Mouse (Mus musculus): ENCODE data around the gene Clpp. TPM values are rescaled to one million over a fixed set of nuclear protein-coding genes. Genes with fewer than 3 reads are reported as not detected.
A peak's percentile ranks its signal among the peaks of the same experiment; 100 is the strongest.

The Clpp gene
- polyA plus RNA-seq, 1 experiment from 2014 or later = 157 TPM

DNA sequence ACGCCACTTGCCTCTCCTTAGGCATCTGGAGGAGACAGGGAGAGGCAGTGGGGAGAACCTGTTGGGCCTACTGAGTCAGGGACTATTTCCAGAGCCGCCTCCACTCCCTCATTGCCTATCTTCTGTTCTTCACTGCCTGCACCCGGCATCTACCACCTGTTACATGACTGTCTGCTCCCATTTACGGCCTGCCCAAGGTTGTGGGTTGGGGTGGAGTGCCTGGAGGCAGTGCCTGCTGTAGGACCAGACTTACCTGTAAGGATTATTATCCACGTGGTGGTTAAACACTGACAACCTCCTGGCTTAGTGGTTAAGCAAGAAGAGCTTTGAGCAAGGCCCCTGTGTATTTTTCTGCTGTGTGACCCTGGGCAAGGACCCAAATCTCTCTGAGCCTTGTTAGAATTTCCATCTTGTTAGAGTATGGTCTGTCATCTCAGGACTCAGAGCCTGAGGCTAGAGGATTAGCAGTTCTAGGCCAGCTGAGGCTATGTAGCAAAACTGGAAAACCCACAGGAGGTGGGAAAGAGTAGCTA lies 15.3 kb upstream of the Clpp start:
- WGBS = 57% methylated on average over 5 of the region's 5 CpGs
- H3K27me3 ChIP-seq = peaks cover 9% of the 10 kb centered on the region; the same call in 1 of the 2 replicates

DNA sequence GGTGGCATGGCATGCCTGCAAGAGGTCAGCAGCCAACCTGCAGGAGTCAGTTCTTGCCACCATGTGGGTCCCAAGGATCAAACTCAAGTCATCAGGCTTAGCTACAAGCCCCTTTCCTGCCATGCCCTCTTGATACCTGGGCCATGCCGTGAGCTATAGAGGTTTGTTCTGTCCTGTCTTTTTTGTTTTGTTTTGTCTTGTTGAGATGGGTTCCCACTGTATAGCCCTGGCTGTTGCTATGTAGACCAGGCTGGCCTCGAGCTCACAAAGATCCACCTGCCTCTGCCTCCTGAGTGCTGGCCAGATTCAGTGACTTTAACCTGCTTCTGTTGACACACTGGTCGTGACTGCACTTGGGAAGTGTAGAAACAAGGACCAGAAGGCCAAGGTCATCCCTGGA lies 14.7 kb upstream of the Clpp start:
- 82% methylated on average over 3 of the region's 3 CpGs for WGBS
- no peak for ATAC-seq (ENCODE audit: low FRiP score, low read depth)

More for the DNA sequence above, 15.3 kb upstream of the Clpp start:
- no peak overlapping the region for H3K9ac ChIP-seq
- H3K4me2 ChIP-seq (replicated peaks) = no peak overlapping the region
- no peak overlapping the region for H3K4me3 ChIP-seq
- no peaks in the 10 kb centered on the region for H3K9me3 ChIP-seq
- H3K27ac ChIP-seq = no peak overlapping the region
- H3K4me1 ChIP-seq = peaks cover 6% of the 10 kb centered on the region
- no peaks in the 10 kb centered on the region for H3K36me3 ChIP-seq
- ATAC-seq (ENCODE audit: low FRiP score, low read depth) = no peak

DNA sequence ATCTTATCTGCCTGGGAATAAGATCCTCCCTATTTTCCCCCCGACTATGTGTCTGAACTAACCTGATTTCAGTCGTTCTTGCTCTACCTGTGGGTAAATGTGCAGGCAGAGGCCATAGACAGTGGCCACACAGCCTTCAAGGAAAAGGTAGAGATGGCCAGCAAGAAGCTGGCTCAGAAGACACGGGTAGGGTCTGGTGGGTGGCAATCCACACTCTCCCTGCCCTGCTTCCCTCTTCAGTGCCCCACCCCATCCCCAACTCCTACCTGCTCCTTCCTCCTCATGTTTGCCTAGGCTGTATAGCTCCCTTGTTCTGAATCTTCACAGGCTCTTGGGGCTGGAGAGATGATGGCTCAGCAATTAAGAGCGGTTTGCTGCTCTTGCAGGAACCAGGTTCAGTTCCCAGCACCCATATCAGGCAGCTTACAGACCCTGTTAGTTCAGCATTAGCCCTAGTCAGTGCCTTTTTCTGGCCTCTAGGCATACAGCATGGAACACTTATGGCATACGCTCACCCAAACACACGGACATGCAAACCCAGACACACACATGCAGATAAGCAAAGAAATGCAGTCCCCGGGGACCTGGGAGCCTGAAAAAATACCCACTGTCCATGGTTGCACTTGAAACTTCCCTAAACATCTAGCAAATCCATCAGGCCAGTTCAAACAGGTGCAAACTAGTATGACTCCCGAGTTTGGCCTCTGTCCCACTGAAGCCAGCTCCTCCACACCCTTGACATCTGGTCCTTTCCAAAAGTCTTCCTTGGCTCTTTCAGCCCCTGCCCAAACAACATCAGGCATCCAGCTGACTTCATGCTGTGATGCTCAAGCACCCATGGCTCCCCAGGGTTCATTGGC lies 13.3 kb upstream of the Clpp start:
- H3K27ac ChIP-seq = no peak overlapping the region

More for the DNA sequence above, 14.7 kb upstream of the Clpp start:
- H3K27ac ChIP-seq = no peak overlapping the region
- no peak overlapping the region for H3K4me2 ChIP-seq (replicated peaks)
- H3K27me3 ChIP-seq = peaks cover 3% of the 10 kb centered on the region; the same call in 1 of the 2 replicates
- H3K4me1 ChIP-seq = peaks cover 6% of the 10 kb centered on the region
- no peaks in the 10 kb centered on the region for H3K36me3 ChIP-seq
- no peaks in the 10 kb centered on the region for H3K9me3 ChIP-seq
- no peak overlapping the region for H3K9ac ChIP-seq
- H3K4me3 ChIP-seq = no peak overlapping the region

DNA sequence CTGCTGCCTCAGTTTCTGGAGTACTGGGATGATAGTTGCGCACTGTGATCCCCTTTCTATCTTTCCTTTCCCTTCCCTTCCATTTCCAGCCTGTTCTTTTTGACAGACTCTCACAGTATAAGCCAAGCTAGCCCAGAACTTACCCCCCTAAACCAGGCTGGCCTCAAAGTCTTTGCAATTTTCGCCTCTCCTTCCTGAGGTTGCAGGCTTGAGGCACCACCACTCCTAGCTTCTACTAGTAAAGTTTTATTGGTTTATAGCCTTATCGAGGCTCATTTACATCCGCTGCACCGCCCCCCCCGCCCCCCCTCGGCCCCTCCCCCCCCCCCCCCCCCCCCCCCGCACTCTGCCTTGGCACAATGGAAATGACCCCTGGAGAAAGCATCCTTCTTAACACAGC lies 10.6 kb upstream of the Clpp start:
- H3K27me3 ChIP-seq = no peaks in the 10 kb centered on the region
- H3K36me3 ChIP-seq = no peaks in the 10 kb centered on the region
- no peaks in the 10 kb centered on the region for H3K9me3 ChIP-seq
- no peak overlapping the region for H3K9ac ChIP-seq
- WGBS = 21% methylated on average over 6 of the region's 8 CpGs
- no peak overlapping the region for H3K27ac ChIP-seq
- H3K4me3 ChIP-seq = no peak overlapping the region
- H3K4me1 ChIP-seq = peaks cover 6% of the 10 kb centered on the region
- H3K4me2 ChIP-seq (replicated peaks) = no peak overlapping the region
- ATAC-seq (ENCODE audit: low FRiP score, low read depth) = no peak

More for the DNA sequence above, 13.3 kb upstream of the Clpp start:
- Histone ChIP-seq H3K4me3 (no peak overlapping the region), H3K4me1 (peaks cover 6% of the 10 kb centered on the region), H3K36me3 (no peaks in the 10 kb centered on the region), H3K9me3 (no peaks in the 10 kb centered on the region), H3K4me2 (replicated peaks) (no peak overlapping the region), H3K9ac (no peak overlapping the region), H3K27me3 (0 out of 2 replicates have a peak, but pooled peaks cover 2% of the 10 kb centered on the region)
- ATAC-seq (ENCODE audit: low FRiP score, low read depth) = no peak
- 80% methylated on average over 8 of the region's 8 CpGs for WGBS

DNA sequence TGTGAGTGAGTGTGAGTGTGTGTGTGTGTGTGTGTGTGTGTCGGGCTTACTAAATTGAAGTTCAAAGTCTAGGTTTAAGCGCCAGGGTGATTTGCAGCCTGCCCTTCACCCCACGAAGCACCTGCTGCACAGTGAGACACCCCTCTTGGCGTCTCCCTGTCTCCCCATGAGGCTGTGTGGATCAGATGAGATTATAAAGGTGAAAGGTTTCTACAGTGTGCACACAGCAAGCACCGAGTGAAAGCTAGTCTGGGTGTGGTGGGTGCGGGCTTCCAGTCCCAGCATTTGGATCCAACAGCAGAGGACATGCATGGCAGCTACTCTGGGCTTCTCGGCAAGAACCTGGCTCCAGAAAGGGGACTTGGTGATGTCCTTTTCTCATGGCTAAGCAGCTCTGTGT lies 9.1 kb upstream of the Clpp start:
- peaks cover 6% of the 10 kb centered on the region for H3K4me1 ChIP-seq
- no peaks in the 10 kb centered on the region for H3K9me3 ChIP-seq
- no peak overlapping the region for H3K4me2 ChIP-seq (replicated peaks)
- H3K27ac ChIP-seq = no peak overlapping the region
- no peak overlapping the region for H3K4me3 ChIP-seq
- H3K36me3 ChIP-seq = no peaks in the 10 kb centered on the region
- no peak for ATAC-seq (ENCODE audit: low FRiP score, low read depth)
- no peak overlapping the region for H3K9ac ChIP-seq
- no peaks in the 10 kb centered on the region for H3K27me3 ChIP-seq
- 61% methylated on average over 7 of the region's 7 CpGs for WGBS

DNA sequence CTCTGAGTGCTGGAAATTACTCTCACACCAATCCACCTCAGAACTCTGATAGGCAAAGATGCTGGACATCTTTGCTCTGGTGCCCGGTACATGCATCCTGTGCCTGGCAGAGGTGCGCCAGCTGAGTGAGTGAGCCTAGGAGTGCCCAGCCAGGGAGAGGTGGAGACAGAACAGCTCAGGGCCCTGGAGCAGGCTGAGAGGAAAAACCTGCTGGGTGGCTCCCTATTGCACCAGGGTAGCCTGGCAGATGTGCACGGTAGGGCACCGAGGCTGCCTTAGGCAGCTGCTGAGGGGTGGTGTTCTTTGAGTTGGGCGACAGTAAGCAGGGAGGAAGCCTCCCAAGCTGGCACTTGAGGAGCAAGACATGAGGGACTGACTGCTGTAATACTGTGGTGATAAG lies 8.1 kb upstream of the Clpp start, which contains the start of gene Acer1:
Acer1 (minus strand) TSS at position 114 of the 400 bp plus-strand sequence.
- Histone ChIP-seq H3K27me3 (no peaks in the 10 kb centered on the region), H3K4me3 (no peak within 1 kb of the TSS), H3K9ac (no peak within 1 kb of the TSS), H3K27ac (no peak within 1 kb of the TSS), H3K36me3 (no peaks in the 10 kb centered on the region), H3K4me1 (peaks cover 6% of the 10 kb centered on the region), H3K4me2 (replicated peaks) (no peak within 1 kb of the TSS), H3K9me3 (no peaks in the 10 kb centered on the region)
- 74% methylated on average over 5 of the region's 5 CpGs for WGBS
- ATAC-seq (ENCODE audit: low FRiP score, low read depth) = no peak

DNA sequence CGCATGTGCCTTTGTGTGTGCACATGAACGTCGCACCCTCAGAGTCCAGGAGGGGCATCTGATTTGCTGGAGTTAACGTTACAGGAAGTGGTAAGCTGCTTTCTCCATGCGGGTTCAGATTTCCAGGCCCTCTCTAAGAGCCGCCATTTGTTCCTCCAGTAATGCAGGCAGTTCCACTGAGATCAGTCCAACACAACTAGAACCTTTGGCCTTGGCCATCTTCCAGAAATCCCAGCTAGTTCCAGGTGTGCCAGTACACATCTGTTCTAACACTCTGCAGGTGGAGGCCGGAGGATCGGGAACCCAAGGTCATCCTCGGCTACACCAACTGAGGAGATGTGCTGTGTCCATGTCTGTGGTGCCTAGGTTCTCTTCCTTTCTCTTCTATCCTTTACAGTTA lies 5.2 kb upstream of the Clpp start:
- 72% methylated on average over 9 of the region's 9 CpGs for WGBS
- ATAC-seq (ENCODE audit: low FRiP score, low read depth) = no peak
- Histone ChIP-seq H3K4me3 (no peak overlapping the region), H3K36me3 (no peaks in the 10 kb centered on the region), H3K4me1 (no peaks in the 10 kb centered on the region), H3K9me3 (no peaks in the 10 kb centered on the region), H3K27ac (no peak overlapping the region), H3K9ac (no peak overlapping the region; the same call in 1 of the 2 replicates), H3K4me2 (replicated peaks) (no peak overlapping the region), H3K27me3 (no peaks in the 10 kb centered on the region)

DNA sequence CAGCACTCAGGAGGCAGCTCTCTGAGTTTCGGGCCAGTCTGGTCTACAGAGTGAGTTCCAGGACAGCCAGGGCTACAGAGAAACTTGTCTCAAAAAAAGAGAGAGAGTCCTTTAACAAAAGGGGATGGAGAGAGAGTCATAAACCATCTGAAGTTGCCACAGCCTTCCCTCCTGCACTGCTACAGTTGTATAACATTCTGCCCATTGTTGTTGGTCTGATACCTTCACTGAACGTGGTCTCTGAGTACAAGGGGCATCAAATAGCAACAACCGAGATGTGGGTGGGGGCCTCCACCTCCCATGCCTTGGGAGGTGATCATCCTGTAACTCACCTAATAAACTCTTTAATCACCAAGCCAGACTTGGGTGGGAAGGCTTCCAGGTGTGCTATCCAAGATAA lies 4.4 kb upstream of the Clpp start:
- H3K4me1 ChIP-seq = no peaks in the 10 kb centered on the region
- H3K4me2 ChIP-seq (replicated peaks) = no peak overlapping the region
- ATAC-seq (ENCODE audit: low FRiP score, low read depth) = no peak
- no peak overlapping the region for H3K9ac ChIP-seq
- no peaks in the 10 kb centered on the region for H3K27me3 ChIP-seq
- WGBS = 66% methylated on average over 3 of the region's 3 CpGs
- H3K4me3 ChIP-seq = no peak overlapping the region
- no peak overlapping the region for H3K27ac ChIP-seq
- no peaks in the 10 kb centered on the region for H3K36me3 ChIP-seq
- no peaks in the 10 kb centered on the region for H3K9me3 ChIP-seq

DNA sequence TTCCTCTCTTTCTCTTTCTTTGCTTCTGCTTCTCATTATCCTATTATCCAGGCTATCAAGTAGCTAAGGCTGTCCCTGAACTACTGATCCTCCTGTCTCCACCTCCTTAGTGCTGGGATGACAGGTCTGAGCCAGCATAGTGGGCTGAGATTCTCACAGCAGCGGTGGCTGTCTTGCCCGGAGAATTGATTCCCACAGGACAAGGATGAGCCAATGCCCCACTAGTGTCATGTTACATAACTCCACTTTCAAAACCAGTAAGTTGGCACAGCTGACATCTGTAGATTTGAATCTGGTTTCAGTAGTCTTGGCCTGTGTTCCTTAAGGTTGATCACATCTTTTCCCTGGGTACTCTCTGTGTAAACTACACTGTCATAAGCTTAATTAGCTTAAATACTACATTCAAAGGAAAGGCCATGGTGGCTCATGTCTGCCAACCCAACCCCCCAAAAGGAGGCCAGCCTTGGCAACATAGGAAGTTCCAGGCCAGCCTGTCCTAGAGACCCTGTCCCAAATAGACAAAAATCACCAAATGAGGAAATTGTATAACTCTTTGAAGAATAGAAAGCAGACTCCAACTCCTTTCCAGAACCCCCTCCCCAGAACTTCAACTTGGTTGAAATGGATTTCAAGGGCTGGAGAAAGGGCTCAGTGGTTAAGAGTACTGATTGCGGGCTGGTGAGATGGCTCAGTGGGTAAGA lies 3.9 kb upstream of the Clpp start:
- Histone ChIP-seq H3K9me3 (no peaks in the 10 kb centered on the region), H3K27me3 (no peaks in the 10 kb centered on the region), H3K27ac (no peak overlapping the region), H3K36me3 (no peaks in the 10 kb centered on the region), H3K9ac (no peak overlapping the region), H3K4me3 (no peak overlapping the region), H3K4me2 (replicated peaks) (no peak overlapping the region), H3K4me1 (peaks cover 6% of the 10 kb centered on the region)
- 89% methylated on average over 3 of the region's 3 CpGs for WGBS
- no peak for ATAC-seq (ENCODE audit: low FRiP score, low read depth)

DNA sequence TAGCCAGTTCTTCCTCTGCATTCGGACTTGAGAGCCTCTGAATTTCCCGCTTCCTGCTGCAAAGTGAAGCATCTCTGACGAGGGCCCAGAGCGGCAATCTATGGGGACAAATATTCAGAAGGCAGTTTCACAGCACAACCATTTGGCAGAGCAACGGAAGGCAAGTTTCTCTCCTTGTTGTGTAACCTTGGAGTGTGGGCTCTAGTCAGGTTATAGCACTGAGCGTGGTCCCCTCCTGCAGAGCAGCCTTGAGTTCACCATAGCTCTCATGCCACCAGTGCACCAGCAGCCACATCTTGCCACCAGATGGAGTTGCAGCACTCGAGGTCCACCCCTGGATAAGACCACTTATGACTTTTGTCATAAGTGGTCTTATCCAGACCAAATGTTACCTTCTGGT lies 1.7 kb upstream of the Clpp start:
- WGBS = 80% methylated on average over 7 of the region's 7 CpGs
- H3K4me3 ChIP-seq = no peak overlapping the region
- no peak overlapping the region for H3K9ac ChIP-seq
- H3K9me3 ChIP-seq = no peaks in the 10 kb centered on the region
- no peak overlapping the region for H3K4me2 ChIP-seq (replicated peaks)
- H3K4me1 ChIP-seq = peaks cover 7% of the 10 kb centered on the region
- H3K27ac ChIP-seq = no peak overlapping the region
- ATAC-seq (ENCODE audit: low FRiP score, low read depth) = no peak
- H3K36me3 ChIP-seq = peaks cover 19% of the 10 kb centered on the region
- H3K27me3 ChIP-seq = no peaks in the 10 kb centered on the region

DNA sequence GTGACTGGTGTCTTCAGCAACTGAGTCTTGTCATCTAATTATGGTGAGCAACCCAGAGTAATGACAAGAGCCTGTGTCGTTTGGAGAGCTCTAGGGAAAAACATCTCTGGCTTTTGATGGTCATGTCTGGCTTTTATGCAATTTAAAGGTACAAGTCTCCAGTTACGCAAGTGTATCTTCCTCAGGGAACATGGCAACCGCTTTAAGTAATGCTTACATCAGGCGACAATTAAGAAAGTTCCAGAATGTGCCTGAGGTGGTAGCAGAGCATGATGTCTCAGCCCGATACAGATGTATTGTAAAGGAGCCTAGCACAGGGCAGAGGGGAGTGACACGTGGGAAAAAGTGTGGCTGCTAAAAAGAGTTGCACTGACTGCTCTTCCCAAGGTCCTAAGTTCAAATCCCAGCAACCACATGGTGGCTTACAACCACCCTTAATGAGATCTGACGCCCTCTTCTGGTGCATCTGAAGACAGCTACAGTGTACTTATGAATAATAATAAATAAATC lies 1.1 kb upstream of the Clpp start:
- Histone ChIP-seq H3K4me1 (peaks cover 7% of the 10 kb centered on the region), H3K27ac (no peak overlapping the region), H3K9me3 (no peaks in the 10 kb centered on the region), H3K4me3 (peak overlapping the region; percentile 88), H3K36me3 (peaks cover 24% of the 10 kb centered on the region), H3K27me3 (no peaks in the 10 kb centered on the region), H3K9ac (no peak overlapping the region), H3K4me2 (replicated peaks) (peak overlapping the region; percentile 78)
- no peak for ATAC-seq (ENCODE audit: low FRiP score, low read depth)
- WGBS = 71% methylated on average over 7 of the region's 7 CpGs

All from limb, embryonic 13.5 days (tissue).